Mouse (Mus musculus) cerebellum, adult 18-20 months (tissue): Measurements from ENCODE around the gene Adamts18.
"Not testable (repeated sequence)": the region's sequence is repeated elsewhere in the genome, so short reads cannot be mapped to it uniquely, and the experiment has no call there.

Experiments
- DNase-seq, 2 experiments: peaks; one replicate each; pipeline ENCODE4 v3.0.0; 2021

Gene Adamts18

GRCm38 (mm10) chr8:113837570-113837915 lies 11.0 kb downstream of the Adamts18 start:
- DNase-seq, result no peak

GRCm38 (mm10) chr8:113836892-113837569 lies 11.5 kb downstream of the Adamts18 start:
- no peak for DNase-seq

- no peak for DNase-seq
Observed at GRCm38 (mm10) chr8:113833644-113834043, 14.9 kb downstream of the Adamts18 start.

- DNase-seq, result no peak
Observed at GRCm38 (mm10) chr8:113827270-113827669, 21.3 kb downstream of the Adamts18 start.

- DNase-seq, result no peak
Observed at GRCm38 (mm10) chr8:113820983-113821587, 27.5 kb downstream of the Adamts18 start.

- no peak for DNase-seq
Observed at GRCm38 (mm10) chr8:113813966-113814365, 34.6 kb downstream of the Adamts18 start.

GRCm38 (mm10) chr8:113811521-113811920 lies 37.0 kb downstream of the Adamts18 start:
- DNase-seq, result no peak

- DNase-seq, result no peak
Observed at GRCm38 (mm10) chr8:113809929-113810328, 38.6 kb downstream of the Adamts18 start.

GRCm38 (mm10) chr8:113803830-113804611 lies 44.5 kb downstream of the Adamts18 start:
- DNase-seq, result no peak

- DNase-seq, result no peak
Observed at GRCm38 (mm10) chr8:113801551-113801950, 47.0 kb downstream of the Adamts18 start.

GRCm38 (mm10) chr8:113800556-113800955 lies 48.0 kb downstream of the Adamts18 start:
- DNase-seq, result not testable (repeated sequence)

- no peak for DNase-seq
Observed at GRCm38 (mm10) chr8:113799550-113799949, 49.0 kb downstream of the Adamts18 start.

GRCm38 (mm10) chr8:113791856-113792255 lies 56.7 kb downstream of the Adamts18 start:
- DNase-seq, result peak in 1 of 2 experiments; percentile 12

- DNase-seq, result no peak
Observed at GRCm38 (mm10) chr8:113791061-113791460, 57.5 kb downstream of the Adamts18 start.

- no peak for DNase-seq
Observed at GRCm38 (mm10) chr8:113783711-113784110, 64.8 kb downstream of the Adamts18 start.

GRCm38 (mm10) chr8:113781554-113781953 lies 67.0 kb downstream of the Adamts18 start:
- no peak for DNase-seq

- peak; percentile 50 to 53 for DNase-seq
Observed at GRCm38 (mm10) chr8:113775361-113775760, 73.2 kb downstream of the Adamts18 start.

- no peak for DNase-seq
Observed at GRCm38 (mm10) chr8:113768861-113769410, 79.6 kb downstream of the Adamts18 start.

- no peak for DNase-seq
Observed at GRCm38 (mm10) chr8:113765121-113765520, 83.4 kb downstream of the Adamts18 start.

- no peak for DNase-seq
Observed at GRCm38 (mm10) chr8:113763592-113764355, 84.8 kb downstream of the Adamts18 start.

GRCm38 (mm10) chr8:113762101-113762500 lies 86.4 kb downstream of the Adamts18 start:
- DNase-seq, result no peak

- DNase-seq, result no peak
Observed at GRCm38 (mm10) chr8:113755866-113756265, 92.7 kb downstream of the Adamts18 start.

GRCm38 (mm10) chr8:113753153-113753552 lies 95.4 kb downstream of the Adamts18 start:
- no peak for DNase-seq
